Mouse (Mus musculus): ENCODE data around the gene Hmces.
"Not testable (repeated sequence)": the region's sequence is repeated elsewhere in the genome, so short reads cannot be mapped to it uniquely, and the experiment has no call there.

Gene Hmces

GRCm38 (mm10) chr6:87914326-87915102, 779 bp downstream of the Hmces start:
- DNase-seq (ENCODE audit: low read depth, low spot score): no peak

GRCm38 (mm10) chr6:87915939-87916338, 2.2 kb downstream of the Hmces start:
- no peak for DNase-seq (ENCODE audit: low read depth, low spot score)

- no peak for DNase-seq (ENCODE audit: low read depth, low spot score)
Observed at GRCm38 (mm10) chr6:87921201-87921600, 7.5 kb downstream of the Hmces start.

DNA sequence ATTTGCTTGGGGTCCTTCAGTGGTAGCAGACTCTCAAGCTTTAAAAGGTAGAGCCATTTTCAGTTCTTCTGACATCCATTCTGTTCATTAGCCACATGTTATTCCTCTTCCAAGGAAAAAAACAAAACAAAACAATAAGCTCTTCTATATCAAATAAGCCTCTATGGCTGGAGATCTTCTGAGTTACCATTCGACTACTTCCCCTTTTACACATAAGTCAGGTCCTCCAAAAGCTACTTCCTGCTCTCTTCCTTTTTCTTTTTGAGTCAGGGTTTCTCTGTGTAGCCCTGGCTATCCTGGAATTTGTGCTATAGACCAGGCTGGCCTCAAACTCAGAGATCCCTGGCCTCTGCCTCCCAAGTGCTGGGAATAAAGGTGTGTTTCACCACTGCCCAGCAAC, 9.9 kb downstream of the Hmces start:
- no peak for DNase-seq (ENCODE audit: low read depth, low spot score)

- no peak for DNase-seq (ENCODE audit: low read depth, low spot score)
Observed at GRCm38 (mm10) chr6:87935037-87935436, 21.3 kb downstream of the Hmces start.

- DNase-seq (ENCODE audit: low read depth, low spot score): no peak
Observed at GRCm38 (mm10) chr6:87937178-87937788, 23.5 kb downstream of the Hmces start.

GRCm38 (mm10) chr6:87938941-87939340, 25.2 kb downstream of the Hmces start:
- DNase-seq (ENCODE audit: low read depth, low spot score): no peak

GRCm38 (mm10) chr6:87942179-87942578, 28.4 kb downstream of the Hmces start:
- no peak for DNase-seq (ENCODE audit: low read depth, low spot score)

DNA sequence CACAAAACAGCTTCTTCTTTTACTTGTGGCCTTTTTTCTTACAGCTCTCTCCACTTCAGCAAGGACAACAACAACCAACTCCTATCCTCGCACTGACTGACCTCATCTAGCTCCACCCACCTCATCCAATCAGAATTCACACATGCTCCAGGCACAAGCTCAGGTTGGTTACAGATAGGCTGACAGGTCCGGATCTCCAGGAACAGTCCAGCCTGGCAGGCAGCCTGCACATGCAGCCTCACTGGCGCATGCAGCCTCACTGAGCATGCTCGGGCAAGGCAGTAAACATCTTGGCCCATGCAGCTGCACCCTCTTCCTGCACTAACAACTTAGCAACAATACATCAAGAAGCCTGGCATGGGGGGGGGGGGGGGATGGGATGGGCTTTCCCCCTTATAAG, 48.7 kb downstream of the Hmces start:
- not testable (repeated sequence) for DNase-seq (ENCODE audit: low read depth, low spot score)

- DNase-seq (ENCODE audit: low read depth, low spot score): no peak
Observed at GRCm38 (mm10) chr6:87970041-87970440, 56.3 kb downstream of the Hmces start.

GRCm38 (mm10) chr6:87979728-87980127, 66.0 kb downstream of the Hmces start:
- DNase-seq (ENCODE audit: low read depth, low spot score): no peak

DNA sequence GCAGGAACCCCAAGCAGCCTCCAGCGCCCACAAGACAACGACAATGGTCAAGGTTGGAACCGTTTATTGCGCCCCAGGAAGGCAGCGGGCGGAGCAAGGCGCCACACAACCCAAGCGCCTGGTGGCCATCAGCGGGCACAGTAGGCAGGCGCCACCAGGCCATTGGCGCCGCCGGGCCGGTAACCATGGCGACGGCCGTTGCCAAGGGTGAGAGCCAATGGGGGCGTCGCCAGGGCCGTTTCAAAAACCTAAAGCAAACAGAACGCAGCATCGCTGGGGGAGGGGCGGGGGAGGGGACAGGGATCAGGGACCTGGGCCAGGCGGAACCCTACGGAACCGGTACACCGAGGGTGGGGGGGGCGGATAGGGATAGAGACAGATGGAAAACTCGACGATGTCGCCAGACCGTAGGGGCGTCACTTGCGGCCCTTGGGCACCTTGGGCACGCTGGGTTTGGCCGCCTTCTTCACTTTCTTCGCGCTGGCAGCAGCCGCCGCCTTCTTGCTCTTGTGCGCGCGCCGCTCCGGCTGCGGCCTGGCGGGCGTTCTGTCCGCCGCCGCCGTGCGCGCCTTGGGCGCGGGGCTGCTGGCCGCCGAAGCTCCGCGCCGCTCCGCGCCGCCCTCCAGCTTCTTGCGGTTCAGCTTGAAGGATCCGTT, 66.8 kb downstream of the Hmces start:
- DNase-seq (ENCODE audit: low read depth, low spot score): no peak

DNA sequence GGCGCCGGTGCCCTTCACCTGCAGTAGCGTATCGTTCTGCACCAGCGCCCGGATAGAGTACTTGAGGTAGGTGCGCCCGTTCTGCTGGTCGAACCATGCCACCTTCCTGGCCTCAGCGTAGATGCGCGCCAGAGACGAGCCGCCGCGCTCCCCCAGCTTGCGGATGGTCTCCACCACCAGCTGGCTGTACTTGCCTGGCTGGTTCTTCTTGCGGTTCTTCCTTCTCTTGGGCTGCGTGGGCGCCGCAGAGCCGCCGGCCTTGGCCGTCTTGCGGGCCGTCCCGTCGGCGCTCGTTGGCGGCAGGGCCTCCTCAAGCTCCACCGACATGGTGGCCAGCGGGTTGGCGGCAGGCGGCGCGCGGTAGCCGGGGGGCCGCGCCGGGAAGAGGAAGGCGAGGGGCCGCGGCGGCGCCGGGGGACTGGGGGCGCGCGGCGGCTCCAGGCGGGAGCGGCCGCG, 67.3 kb downstream of the Hmces start:
- DNase-seq (ENCODE audit: low read depth, low spot score): no peak

- DNase-seq (ENCODE audit: low read depth, low spot score): no peak
Observed at GRCm38 (mm10) chr6:87981547-87982256, 68.0 kb downstream of the Hmces start, which contains the start of gene H1fx. Gene H1fx, minus strand, starts transcription at chr6:87981637.

- no peak for DNase-seq (ENCODE audit: low read depth, low spot score)
Observed at GRCm38 (mm10) chr6:87982506-87982905, 68.8 kb downstream of the Hmces start.

Data from retina, adult 2 months (tissue).